Mouse (Mus musculus): ENCODE data around the gene Serpina3b.

The Serpina3b gene

DNA sequence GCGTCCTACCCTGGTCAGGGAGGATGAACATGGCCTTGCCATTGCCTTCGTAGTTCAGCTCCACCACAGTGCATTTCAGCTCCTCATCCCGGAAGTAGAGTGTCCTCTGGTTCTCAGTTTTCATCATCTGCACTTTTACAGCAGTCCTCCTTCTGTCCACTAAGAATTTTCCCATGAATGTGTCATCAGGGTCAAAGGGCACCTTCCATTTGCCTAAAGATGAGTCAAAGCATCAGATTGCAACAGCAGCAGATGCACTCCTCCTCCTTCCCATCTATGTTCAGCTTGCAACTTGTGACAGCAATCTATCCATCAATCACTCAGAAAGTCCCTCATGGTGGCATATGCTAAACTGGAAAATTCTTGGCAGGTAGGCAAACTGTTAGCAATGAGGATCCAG lies 47.8 kb downstream of the Serpina3b start:
- CTCF ChIA-PET: no interaction called here

DNA sequence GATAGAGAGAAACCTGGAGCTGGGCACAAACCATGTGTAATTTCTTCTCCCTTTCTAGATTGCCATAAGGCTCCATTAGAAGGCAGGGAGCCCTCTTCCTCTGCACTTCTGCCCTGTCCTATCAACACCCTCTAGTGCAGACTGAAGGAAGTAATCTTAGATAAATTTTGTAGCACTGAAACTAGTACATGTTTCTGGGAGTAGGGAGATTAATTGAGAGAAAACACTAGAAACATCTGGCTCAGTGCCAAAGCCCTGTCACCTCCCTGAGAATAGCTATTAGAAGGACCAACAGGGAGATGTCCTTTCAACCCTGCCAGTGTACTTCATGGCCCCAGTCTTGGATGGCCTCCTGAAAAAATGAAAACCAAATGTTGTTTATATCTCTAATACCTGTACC lies 50.8 kb downstream of the Serpina3b start:
- CTCF ChIA-PET: no interaction called here

DNA sequence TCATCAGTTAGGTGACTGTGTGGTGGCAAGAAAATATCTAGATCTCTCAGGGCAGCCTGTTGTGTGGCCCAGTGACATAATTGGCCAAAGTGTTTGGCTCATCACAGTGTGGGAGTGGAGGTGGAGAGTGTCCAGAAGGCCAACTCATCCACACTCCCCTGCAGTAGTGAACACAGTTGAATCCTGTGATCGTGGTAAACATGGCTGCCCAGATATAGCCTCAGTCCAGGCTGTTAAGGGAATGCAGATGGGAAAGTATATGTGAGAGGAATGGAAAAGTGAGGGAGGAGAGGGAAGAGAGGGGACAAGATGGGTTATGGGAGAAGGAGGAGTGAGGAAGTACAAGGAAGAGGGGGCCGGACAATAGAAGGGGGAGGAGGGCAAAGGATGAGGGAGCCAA lies 51.2 kb downstream of the Serpina3b start:
- CTCF ChIA-PET: no interaction called here

DNA sequence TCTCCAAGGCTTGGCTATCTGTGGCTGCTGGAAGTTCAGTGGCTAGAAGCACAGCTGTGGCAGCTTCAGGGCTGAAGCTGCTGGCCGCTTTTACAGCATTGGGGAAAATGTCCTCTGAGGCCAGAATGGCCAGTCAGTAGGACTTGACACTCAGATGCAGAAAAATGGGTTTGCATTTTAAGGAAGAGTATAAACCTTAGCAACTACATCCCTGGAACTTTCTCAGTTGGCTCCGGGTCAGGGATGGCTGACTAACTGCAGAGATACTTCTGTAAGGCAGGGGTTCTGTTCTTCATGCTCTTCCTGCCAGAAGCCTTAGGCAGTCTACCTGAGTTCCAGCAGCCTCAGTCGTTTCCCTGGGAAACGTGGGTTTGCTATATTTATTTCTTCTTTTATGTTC lies 57.2 kb downstream of the Serpina3b start:
- CTCF ChIA-PET: no interaction called here

DNA sequence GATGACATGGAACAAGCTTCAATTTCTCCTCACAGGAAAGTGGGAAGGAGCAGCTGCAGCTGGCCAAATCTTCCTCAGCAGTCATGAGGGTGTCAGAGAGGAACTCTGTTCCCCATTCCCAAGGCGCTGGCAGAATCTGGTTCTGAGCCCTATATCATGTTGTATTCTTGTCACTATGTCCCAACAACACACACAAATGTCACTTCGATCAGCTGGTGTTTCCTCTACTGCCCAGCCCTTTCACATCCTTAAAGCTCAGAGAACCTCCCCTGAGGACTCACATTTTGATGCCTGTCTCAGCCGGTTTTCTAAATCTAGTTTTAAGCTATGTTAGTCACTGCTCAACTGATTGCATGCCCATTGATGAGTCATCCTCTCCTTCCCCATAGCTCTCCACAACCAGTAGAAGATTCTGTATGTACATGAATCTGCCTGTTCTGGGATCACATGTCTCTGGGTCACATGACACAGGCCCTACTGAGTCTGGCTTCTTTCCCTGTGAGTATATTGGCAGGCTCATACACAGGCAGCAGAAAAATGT lies 58.3 kb downstream of the Serpina3b start:
- CTCF ChIA-PET: no interaction called here
